Mouse (Mus musculus) ES-Bruce4 (cell line): Measurements from ENCODE around the gene Nudcd3. TPM values are rescaled to one million over a fixed set of nuclear protein-coding genes. Genes with fewer than 3 reads are reported as not detected.

Experiments used
- H3K27ac ChIP-seq: 2 replicates; pipeline ENCODE4 v1.5.1; 2012; ENCODE audit warnings: low read length, inconsistent platforms; ENCODE audit not compliant: insufficient read depth
- H3K27me3 ChIP-seq: 2 replicates; pipeline ENCODE4 v1.6.1; 2012; ENCODE audit warnings: mild to moderate bottlenecking, low read length, inconsistent platforms; ENCODE audit not compliant: control insufficient read depth, poor library complexity, insufficient read depth, severe bottlenecking
- H3K36me3 ChIP-seq: 2 replicates; pipeline ENCODE4 v1.6.1; 2012; ENCODE audit warnings: inconsistent platforms, mild to moderate bottlenecking, low read length, moderate library complexity; ENCODE audit not compliant: control insufficient read depth, poor library complexity, insufficient read depth, severe bottlenecking
- H3K4me1 ChIP-seq: one replicate; pipeline ENCODE4 v1.8.1; 2011; ENCODE audit warnings: low read length; ENCODE audit not compliant: control insufficient read depth, insufficient read depth
- H3K4me3 ChIP-seq: 2 replicates; pipeline ENCODE4 v1.5.1; 2011; ENCODE audit warnings: low read depth, mild to moderate bottlenecking, low read length
- H3K9ac ChIP-seq: 2 replicates; pipeline ENCODE4 v1.6.1; 2012; ENCODE audit warnings: low read depth, mild to moderate bottlenecking, inconsistent platforms; ENCODE audit not compliant: poor library complexity, severe bottlenecking
- H3K9me3 ChIP-seq: replicated peaks from 2 replicates; pipeline ENCODE4 v1.6.1; 2012; ENCODE audit warnings: mild to moderate bottlenecking, low read length, inconsistent platforms; ENCODE audit not compliant: control insufficient read depth, poor library complexity, insufficient read depth, severe bottlenecking
- CTCF ChIP-seq: IDR thresholded peaks from one replicate; pipeline ENCODE4 v1.8.1; 2011; ENCODE audit warnings: low read depth, low read length
- EP300 ChIP-seq: IDR thresholded peaks from 2 replicates; pipeline ENCODE4 v1.6.1; 2011; ENCODE audit warnings: low read depth, low read length; ENCODE audit not compliant: insufficient read depth
- POLR2A ChIP-seq: IDR thresholded peaks from one replicate; pipeline ENCODE4 v1.8.1; 2011; ENCODE audit warnings: low read length; ENCODE audit not compliant: insufficient read depth
- polyA plus RNA-seq: library from polyadenylated mRNA; stranded (reverse); fragments of >200 nt; gene quantifications from 2 replicates; pipeline ENCODE4 v1.2.4, GENCODE M21; 2011; ENCODE audit warnings: low read depth; ENCODE audit not compliant: missing spikeins, insufficient read depth, insufficient read length

Gene Nudcd3
- polyA plus RNA-seq, 1 experiment: 78.2 TPM

DNA sequence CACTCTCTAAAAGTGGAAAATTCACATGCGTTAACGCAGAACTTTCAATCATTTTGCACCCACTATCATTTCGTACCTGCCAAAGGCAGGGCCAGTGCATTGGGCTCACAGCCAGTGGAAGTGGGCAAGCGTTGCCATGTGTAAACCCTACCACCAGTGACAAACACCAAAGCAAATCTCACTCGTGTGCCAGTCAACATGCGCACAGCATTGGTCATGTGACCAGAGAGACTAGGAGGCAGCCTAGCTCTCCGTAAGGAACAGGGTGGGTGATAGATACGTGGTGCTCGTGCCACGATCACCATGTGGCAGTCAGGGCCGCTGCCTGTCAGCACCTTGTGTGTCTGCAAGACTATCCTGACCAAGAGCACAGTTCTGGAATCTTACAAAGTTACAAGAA, 137.9 kb downstream of the Nudcd3 start:
- H3K9me3 ChIP-seq: no peaks in the 10 kb centered on the region
- H3K4me3 ChIP-seq: no peak overlapping the region
- peaks cover 16% of the 10 kb centered on the region for H3K27me3 ChIP-seq
- H3K4me1 ChIP-seq: peaks cover 7% of the 10 kb centered on the region
- H3K36me3 ChIP-seq: no peaks in the 10 kb centered on the region
- no peak for TF ChIP-seq POLR2A
- TF ChIP-seq EP300: no peak
- TF ChIP-seq CTCF: no peak
- no peak overlapping the region for H3K9ac ChIP-seq
- H3K27ac ChIP-seq: no peak overlapping the region

DNA sequence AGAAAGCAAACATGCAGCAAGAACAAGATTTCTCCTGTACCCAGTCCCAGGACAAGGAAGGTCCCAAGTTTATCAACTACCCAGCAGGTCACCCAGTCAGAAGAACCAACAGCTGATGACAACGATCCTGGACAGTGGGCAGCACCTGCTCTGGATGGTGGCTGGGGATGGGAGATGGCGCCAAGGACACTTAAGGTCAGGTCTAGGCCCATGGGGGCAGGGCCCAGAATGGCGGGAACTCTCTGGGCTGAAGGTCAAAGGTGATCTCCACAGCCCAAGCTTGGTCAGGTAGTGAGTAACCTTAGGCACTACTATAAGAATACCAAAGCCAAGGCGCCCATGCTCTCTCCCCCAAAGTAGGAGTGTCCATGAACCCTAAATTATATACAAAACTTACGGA, 138.3 kb downstream of the Nudcd3 start:
- H3K27ac ChIP-seq: no peak overlapping the region
- no peak overlapping the region for H3K4me3 ChIP-seq
- no peaks in the 10 kb centered on the region for H3K9me3 ChIP-seq
- TF ChIP-seq CTCF (no peak), POLR2A (no peak), EP300 (no peak)
- peaks cover 16% of the 10 kb centered on the region for H3K27me3 ChIP-seq
- H3K9ac ChIP-seq: no peak overlapping the region
- peaks cover 6% of the 10 kb centered on the region for H3K4me1 ChIP-seq
- H3K36me3 ChIP-seq: no peaks in the 10 kb centered on the region

DNA sequence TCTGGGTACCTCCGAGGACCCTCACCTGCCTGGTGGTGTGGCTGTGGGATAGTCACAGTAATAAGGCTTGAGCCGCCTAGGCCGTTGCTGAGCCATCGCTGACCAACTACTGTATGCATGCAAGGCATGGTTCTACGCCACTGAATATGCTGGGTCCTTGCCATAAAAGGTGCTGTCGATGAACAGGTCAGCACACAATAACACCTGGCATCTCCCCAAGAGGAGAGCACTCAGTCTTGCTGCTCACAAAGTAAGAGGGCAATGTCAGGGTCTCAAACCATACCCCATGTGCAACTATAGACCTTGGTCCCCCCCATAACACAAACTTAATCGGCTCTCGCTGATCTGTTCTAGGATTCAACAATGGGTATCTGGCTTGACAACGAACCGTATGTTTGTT, 141.1 kb downstream of the Nudcd3 start:
- H3K9me3 ChIP-seq: no peaks in the 10 kb centered on the region
- no peak overlapping the region for H3K4me3 ChIP-seq
- H3K27me3 ChIP-seq: peaks cover 1% of the 10 kb centered on the region
- H3K36me3 ChIP-seq: no peaks in the 10 kb centered on the region
- no peak overlapping the region for H3K27ac ChIP-seq
- TF ChIP-seq EP300 (no peak), CTCF (no peak), POLR2A (no peak)
- H3K9ac ChIP-seq: no peak overlapping the region
- peaks cover 6% of the 10 kb centered on the region for H3K4me1 ChIP-seq

Other genes starting within 250 kb of the Nudcd3 start
- 53.7 and 60.3 TPM in 2 replicates for gene Ykt6, start 244.7 kb downstream of the Nudcd3 start, polyA plus RNA-seq
- gene Camk2b, start 134.1 kb downstream of the Nudcd3 start, polyA plus RNA-seq: 8.9 and 12.8 TPM in 2 replicates
- gene A730071L15Rik, start 386 bp downstream of the Nudcd3 start, polyA plus RNA-seq: 0.41 and 0.49 TPM in 2 replicates
- gene Npc1l1, start 29.7 kb upstream of the Nudcd3 start, polyA plus RNA-seq: 0.45 and 0.75 TPM in 2 replicates
- 60.4 and 62.7 TPM in 2 replicates for gene Ddx56, start 67.4 kb upstream of the Nudcd3 start, polyA plus RNA-seq
- 38.5 and 41.5 TPM in 2 replicates for gene Tmed4, start 74.5 kb upstream of the Nudcd3 start, polyA plus RNA-seq
- 75.7 and 77.6 TPM in 2 replicates for gene Ogdh, start 91.2 kb upstream of the Nudcd3 start, polyA plus RNA-seq
- 51.5 and 59.4 TPM in 2 replicates for gene Zmiz2, start 188.7 kb upstream of the Nudcd3 start, polyA plus RNA-seq
- gene Ppia, start 215.0 kb upstream of the Nudcd3 start, polyA plus RNA-seq: 2,132 and 2,301 TPM in 2 replicates
- 200 and 218 TPM in 2 replicates for gene H2afv, start 244.0 kb upstream of the Nudcd3 start, polyA plus RNA-seq